Mouse (Mus musculus): ENCODE data around the gene Krtap3-2. TPM values are rescaled to one million over a fixed set of nuclear protein-coding genes. Genes with fewer than 3 reads are reported as not detected.

The Krtap3-2 gene
- total RNA-seq, 2 experiments from 2014 or later = not detected

Other genes starting within 250 kb of the Krtap3-2 start
Only the 30 nearest of the 35 such genes appear.
- not detected in 2 replicates for gene Krt26, start 218.9 kb downstream of the Krtap3-2 start, total RNA-seq (2014; fragmentation: Nextera tagmentation)
- gene Krt26, start 218.9 kb downstream of the Krtap3-2 start, total RNA-seq (2017) = not detected in 2 replicates
- not detected in 2 replicates for gene Krt27, start 205.7 kb downstream of the Krtap3-2 start, total RNA-seq (2014; fragmentation: Nextera tagmentation)
- gene Krt27, start 205.7 kb downstream of the Krtap3-2 start, total RNA-seq (2017) = not detected in 2 replicates
- gene Krt28, start 181.9 kb downstream of the Krtap3-2 start, total RNA-seq (2014; fragmentation: Nextera tagmentation) = not detected in 2 replicates
- gene Krt28, start 181.9 kb downstream of the Krtap3-2 start, total RNA-seq (2017) = not detected in 2 replicates
- gene Krt10, start 167.5 kb downstream of the Krtap3-2 start, total RNA-seq (2014; fragmentation: Nextera tagmentation) = 1.7 and 7.5 TPM in 2 replicates
- 0.39 TPM in 1 of 2 replicates, not detected in the other for gene Krt10, start 167.5 kb downstream of the Krtap3-2 start, total RNA-seq (2017)
- gene Krt12, start 134.6 kb downstream of the Krtap3-2 start, total RNA-seq (2014; fragmentation: Nextera tagmentation) = not detected in 2 replicates
- gene Krt12, start 134.6 kb downstream of the Krtap3-2 start, total RNA-seq (2017) = not detected in 2 replicates
- not detected in 2 replicates for gene Krt20, start 118.7 kb downstream of the Krtap3-2 start, total RNA-seq (2014; fragmentation: Nextera tagmentation)
- not detected in 2 replicates for gene Krt20, start 118.7 kb downstream of the Krtap3-2 start, total RNA-seq (2017)
- gene Krt23, start 63.7 kb downstream of the Krtap3-2 start, total RNA-seq (2014; fragmentation: Nextera tagmentation) = not detected in 2 replicates
- not detected in 2 replicates for gene Krt23, start 63.7 kb downstream of the Krtap3-2 start, total RNA-seq (2017)
- not detected in 2 replicates for gene Krt39, start 35.5 kb downstream of the Krtap3-2 start, total RNA-seq (2014; fragmentation: Nextera tagmentation)
- gene Krt39, start 35.5 kb downstream of the Krtap3-2 start, total RNA-seq (2017) = not detected in 2 replicates
- gene Krt40, start 13.7 kb downstream of the Krtap3-2 start, total RNA-seq (2014; fragmentation: Nextera tagmentation) = not detected in 2 replicates
- not detected in 2 replicates for gene Krt40, start 13.7 kb downstream of the Krtap3-2 start, total RNA-seq (2017)
- not detected in 2 replicates for gene Krtap3-3, start 6.0 kb downstream of the Krtap3-2 start, total RNA-seq (2014; fragmentation: Nextera tagmentation)
- not detected in 2 replicates for gene Krtap3-3, start 6.0 kb downstream of the Krtap3-2 start, total RNA-seq (2017)
- gene Gm11939, start 2.6 kb upstream of the Krtap3-2 start, total RNA-seq (2014; fragmentation: Nextera tagmentation) = not detected in 2 replicates
- gene Gm11939, start 2.6 kb upstream of the Krtap3-2 start, total RNA-seq (2017) = not detected in 2 replicates
- gene Krtap3-1, start 9.8 kb upstream of the Krtap3-2 start, total RNA-seq (2014; fragmentation: Nextera tagmentation) = not detected in 2 replicates
- gene Krtap3-1, start 9.8 kb upstream of the Krtap3-2 start, total RNA-seq (2017) = not detected in 2 replicates
- gene Krtap1-5, start 24.2 kb upstream of the Krtap3-2 start, total RNA-seq (2014; fragmentation: Nextera tagmentation) = not detected in 2 replicates
- gene Krtap1-5, start 24.2 kb upstream of the Krtap3-2 start, total RNA-seq (2017) = not detected in 2 replicates
- not detected in 2 replicates for gene Krtap1-4, start 26.8 kb upstream of the Krtap3-2 start, total RNA-seq (2014; fragmentation: Nextera tagmentation)
- not detected in 2 replicates for gene Krtap1-4, start 26.8 kb upstream of the Krtap3-2 start, total RNA-seq (2017)
- not detected in 2 replicates for gene Krtap1-3, start 34.5 kb upstream of the Krtap3-2 start, total RNA-seq (2014; fragmentation: Nextera tagmentation)
- gene Krtap1-3, start 34.5 kb upstream of the Krtap3-2 start, total RNA-seq (2017) = not detected in 2 replicates
- not detected in 2 replicates for gene Krtap9-3, start 41.3 kb upstream of the Krtap3-2 start, total RNA-seq (2014; fragmentation: Nextera tagmentation)
- not detected in 2 replicates for gene Krtap9-3, start 41.3 kb upstream of the Krtap3-2 start, total RNA-seq (2017)
- gene Gm11938, start 46.5 kb upstream of the Krtap3-2 start, total RNA-seq (2014; fragmentation: Nextera tagmentation) = not detected in 2 replicates
- not detected in 2 replicates for gene Gm11938, start 46.5 kb upstream of the Krtap3-2 start, total RNA-seq (2017)
- not detected in 2 replicates for gene Gm11937, start 53.3 kb upstream of the Krtap3-2 start, total RNA-seq (2014; fragmentation: Nextera tagmentation)
- not detected in 2 replicates for gene Gm11937, start 53.3 kb upstream of the Krtap3-2 start, total RNA-seq (2017)
- gene Krtap2-4, start 58.0 kb upstream of the Krtap3-2 start, total RNA-seq (2014; fragmentation: Nextera tagmentation) = not detected in 2 replicates
- not detected in 2 replicates for gene Krtap2-4, start 58.0 kb upstream of the Krtap3-2 start, total RNA-seq (2017)
- gene Gm11562, start 63.6 kb upstream of the Krtap3-2 start, total RNA-seq (2014; fragmentation: Nextera tagmentation) = not detected in 2 replicates
- gene Gm11562, start 63.6 kb upstream of the Krtap3-2 start, total RNA-seq (2017) = not detected in 2 replicates
- gene Krtap4-1, start 71.4 kb upstream of the Krtap3-2 start, total RNA-seq (2014; fragmentation: Nextera tagmentation) = not detected in 2 replicates
- not detected in 2 replicates for gene Krtap4-1, start 71.4 kb upstream of the Krtap3-2 start, total RNA-seq (2017)
- gene Krtap4-2, start 78.2 kb upstream of the Krtap3-2 start, total RNA-seq (2014; fragmentation: Nextera tagmentation) = not detected in 2 replicates
- gene Krtap4-2, start 78.2 kb upstream of the Krtap3-2 start, total RNA-seq (2017) = not detected in 2 replicates
- gene Krtap4-7, start 87.2 kb upstream of the Krtap3-2 start, total RNA-seq (2014; fragmentation: Nextera tagmentation) = not detected in 2 replicates
- not detected in 2 replicates for gene Krtap4-7, start 87.2 kb upstream of the Krtap3-2 start, total RNA-seq (2017)
- not detected in 2 replicates for gene Gm11555, start 93.4 kb upstream of the Krtap3-2 start, total RNA-seq (2014; fragmentation: Nextera tagmentation)
- gene Gm11555, start 93.4 kb upstream of the Krtap3-2 start, total RNA-seq (2017) = not detected in 2 replicates
- gene Gm11563, start 102.1 kb upstream of the Krtap3-2 start, total RNA-seq (2014; fragmentation: Nextera tagmentation) = not detected in 2 replicates
- gene Gm11563, start 102.1 kb upstream of the Krtap3-2 start, total RNA-seq (2017) = not detected in 2 replicates
- not detected in 2 replicates for gene Krtap4-6, start 109.1 kb upstream of the Krtap3-2 start, total RNA-seq (2014; fragmentation: Nextera tagmentation)
- not detected in 2 replicates for gene Krtap4-6, start 109.1 kb upstream of the Krtap3-2 start, total RNA-seq (2017)
- gene Gm14190, start 133.9 kb upstream of the Krtap3-2 start, total RNA-seq (2014; fragmentation: Nextera tagmentation) = not detected in 2 replicates
- not detected in 2 replicates for gene Gm14190, start 133.9 kb upstream of the Krtap3-2 start, total RNA-seq (2017)
- gene Gm14180, start 177.4 kb upstream of the Krtap3-2 start, total RNA-seq (2014; fragmentation: Nextera tagmentation) = not detected in 2 replicates
- gene Gm14180, start 177.4 kb upstream of the Krtap3-2 start, total RNA-seq (2017) = not detected in 2 replicates
- gene Gm11595, start 216.1 kb upstream of the Krtap3-2 start, total RNA-seq (2014; fragmentation: Nextera tagmentation) = not detected in 2 replicates
- gene Gm11595, start 216.1 kb upstream of the Krtap3-2 start, total RNA-seq (2017) = not detected in 2 replicates
- not detected in 2 replicates for gene Krtap4-8, start 223.9 kb upstream of the Krtap3-2 start, total RNA-seq (2014; fragmentation: Nextera tagmentation)
- gene Krtap4-8, start 223.9 kb upstream of the Krtap3-2 start, total RNA-seq (2017) = not detected in 2 replicates